Mouse (Mus musculus) midbrain, embryonic 15.5 days (tissue): ENCODE results near the gene Srrm4. TPM values are rescaled to one million over a fixed set of nuclear protein-coding genes. Genes with fewer than 3 reads are reported as not detected.

Experiments used
- polyA plus RNA-seq: library from polyadenylated mRNA; unstranded; fragments of >200 nt; fragmentation: Nextera tagmentation; extraction: Ambion mirVana; gene quantifications from 2 replicates; pipeline ENCODE4 v1.2.1, GENCODE M21; 2015

Srrm4 gene
- polyA plus RNA-seq, 1 experiment from 2014 or later = 20.0 TPM

Other genes starting within 250 kb of the Srrm4 start
- 3.9 and 5.2 TPM in 2 replicates for gene Hspb8, start 169.0 kb downstream of the Srrm4 start, polyA plus RNA-seq